Mouse (Mus musculus): ENCODE results near the gene Lyrm1.
A peak's percentile ranks its signal among the peaks of the same experiment; 100 is the strongest.

Gene Lyrm1

DNA sequence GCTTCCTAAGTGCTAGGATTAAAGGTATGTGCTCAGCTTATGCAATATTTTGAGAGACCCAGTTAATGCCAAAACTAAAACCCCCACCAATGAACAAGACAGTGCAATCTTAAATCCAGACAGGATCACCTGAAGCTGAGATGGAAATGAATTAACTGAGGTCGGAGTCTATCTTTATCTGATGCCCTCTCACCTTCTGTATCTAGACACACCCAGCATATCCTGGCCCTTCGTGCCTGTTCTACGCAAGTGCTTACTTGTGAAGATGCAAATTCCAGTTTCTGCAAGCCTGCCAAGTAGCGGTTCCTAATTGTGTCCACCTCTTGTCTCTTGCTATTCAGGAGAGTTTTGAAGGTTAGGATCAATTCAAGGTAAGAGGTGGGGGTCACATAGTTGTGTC, 69.5 kb downstream of the Lyrm1 start:
- DNase-seq (ENCODE audit: low read depth, low spot score), result peak; percentile 8

DNA sequence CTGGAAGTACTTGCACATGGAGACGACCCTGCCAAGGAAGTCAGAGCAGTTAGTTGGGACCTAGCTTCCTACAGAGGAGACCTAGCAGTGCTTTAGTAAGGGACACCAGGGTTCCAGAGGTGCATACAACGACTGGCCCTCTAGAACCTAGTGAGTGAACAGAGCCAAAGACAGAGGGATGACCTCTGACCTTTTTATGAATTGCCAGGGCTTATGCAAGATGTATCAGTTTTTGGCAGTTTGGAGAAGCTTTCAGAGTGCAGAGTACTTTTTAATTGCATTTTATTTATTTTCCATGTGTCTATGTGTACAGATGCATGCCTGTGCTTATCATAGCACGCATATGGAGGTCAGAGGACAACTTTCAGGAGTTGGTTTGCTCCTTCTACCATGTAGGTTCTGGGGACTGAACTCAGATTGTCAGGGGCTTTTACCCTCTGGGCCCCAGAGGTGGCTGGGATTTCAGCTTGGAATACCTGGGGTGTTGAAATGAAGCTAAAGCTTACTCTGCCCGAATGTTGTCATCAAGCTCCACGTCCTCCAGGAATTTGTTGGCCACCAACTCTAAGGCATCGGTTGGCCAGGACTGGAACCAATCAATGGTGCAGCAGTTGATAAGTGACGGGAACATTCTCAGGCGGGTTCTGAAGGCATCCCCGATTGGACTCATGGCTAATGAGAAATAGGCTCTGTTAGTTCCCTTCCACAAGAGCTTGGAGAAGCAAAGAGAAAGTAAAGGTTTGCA, 70.2 kb downstream of the Lyrm1 start:
- DNase-seq (ENCODE audit: low read depth, low spot score), result no peak

DNA sequence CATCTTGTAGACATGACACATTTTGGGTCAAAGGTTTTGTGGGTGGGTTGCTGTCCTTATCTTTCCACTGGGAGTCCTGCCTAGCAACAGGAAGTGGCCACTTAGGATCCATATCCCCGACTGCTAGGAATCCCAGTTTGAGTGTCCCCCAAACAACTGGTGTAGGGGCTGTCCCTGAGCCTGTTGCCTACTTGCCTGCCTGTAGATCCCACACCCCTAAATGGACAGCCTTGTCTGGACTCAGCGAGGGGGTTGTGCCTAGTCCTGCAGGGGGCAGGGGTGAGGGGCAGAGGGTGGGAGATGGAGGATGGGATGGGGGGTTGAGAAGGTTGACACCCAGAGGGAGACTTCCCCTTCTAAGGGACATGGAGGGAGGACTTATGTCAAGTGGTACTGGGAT, 73.7 kb downstream of the Lyrm1 start:
- no peak for DNase-seq (ENCODE audit: low read depth, low spot score)

DNA sequence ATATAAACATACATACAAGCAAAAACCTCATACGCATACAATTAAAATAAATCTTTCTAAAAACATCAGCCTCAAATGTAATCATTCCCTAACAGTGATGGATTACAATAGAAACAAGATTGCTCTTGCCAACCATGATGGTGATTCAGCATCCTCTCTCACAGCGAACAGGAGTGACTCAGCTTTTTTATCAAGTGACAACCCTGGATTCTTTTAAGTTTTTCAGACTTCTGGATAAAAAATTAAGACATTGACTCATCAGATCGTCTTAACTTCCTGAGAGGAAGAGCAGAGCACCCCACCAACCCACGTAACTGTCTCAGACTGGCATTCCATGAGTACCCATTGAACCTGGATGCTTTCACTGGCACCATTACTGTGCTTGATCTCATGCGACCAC, 78.6 kb downstream of the Lyrm1 start:
- DNase-seq (ENCODE audit: low read depth, low spot score), result no peak

DNA sequence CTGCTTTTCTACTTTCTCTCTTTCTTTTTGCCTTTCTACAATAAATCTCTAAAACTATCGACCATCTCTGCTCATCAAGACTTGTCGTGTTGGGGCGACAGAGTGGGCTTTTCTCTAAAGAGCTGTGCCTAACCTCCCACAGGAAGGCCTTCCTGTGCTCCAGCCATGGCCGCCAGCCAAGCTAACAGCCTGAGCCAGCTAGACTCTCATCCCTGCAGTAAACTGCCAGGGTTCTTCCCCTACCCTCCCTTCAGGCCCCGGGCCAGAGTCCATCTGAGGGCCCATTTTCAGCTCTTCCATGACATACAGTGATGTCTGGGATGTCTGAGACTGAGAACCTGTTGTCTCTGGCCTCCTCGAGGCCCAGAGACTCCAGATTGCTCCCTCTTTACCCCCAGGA, 80.6 kb downstream of the Lyrm1 start:
- DNase-seq (ENCODE audit: low read depth, low spot score), result no peak

GRCm38 (mm10) chr7:119977574-119977973, 81.9 kb downstream of the Lyrm1 start:
- DNase-seq (ENCODE audit: low read depth, low spot score), result no peak

GRCm38 (mm10) chr7:119978576-119978975, 82.9 kb downstream of the Lyrm1 start:
- no peak for DNase-seq (ENCODE audit: low read depth, low spot score)

GRCm38 (mm10) chr7:119980170-119980569, 84.5 kb downstream of the Lyrm1 start:
- no peak for DNase-seq (ENCODE audit: low read depth, low spot score)

DNA sequence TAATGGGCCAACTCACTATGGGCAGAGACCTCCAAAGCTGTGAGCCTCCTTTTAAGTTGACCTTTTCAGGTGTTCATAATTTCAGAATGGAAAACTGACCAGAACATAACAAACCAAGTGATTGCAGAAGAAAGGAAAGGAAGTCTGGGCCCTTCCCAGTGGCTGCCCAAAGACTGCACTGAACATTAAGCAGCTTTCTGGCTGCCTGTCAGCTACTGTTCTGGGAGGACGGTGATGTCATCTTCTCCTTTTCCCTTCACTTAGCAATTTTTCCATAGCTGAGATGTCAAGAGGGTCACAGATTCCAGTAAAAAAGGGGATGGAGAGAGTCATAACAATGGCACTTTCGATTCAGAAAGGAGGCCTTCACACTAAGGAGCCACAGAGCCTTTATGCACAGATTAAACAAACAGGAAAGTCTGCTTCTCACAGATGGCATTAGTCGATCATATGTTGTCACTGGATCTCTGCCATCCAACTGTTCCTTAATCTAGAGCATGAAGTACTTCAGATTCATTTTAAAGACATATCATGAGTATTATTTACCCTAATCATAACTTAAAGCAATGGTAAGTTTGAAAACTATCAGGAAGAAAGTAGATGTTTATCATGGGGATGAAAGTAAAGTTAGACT, 89.7 kb downstream of the Lyrm1 start:
- DNase-seq (ENCODE audit: low read depth, low spot score), result no peak

GRCm38 (mm10) chr7:119997066-119997465, 101.4 kb downstream of the Lyrm1 start:
- no peak for DNase-seq (ENCODE audit: low read depth, low spot score)
